Mouse (Mus musculus) lung, postnatal 0 days (tissue): ENCODE results near the gene Bpifb1.

Source experiments
- CTCF ChIP-seq: IDR thresholded peaks from 2 replicates; pipeline ENCODE4 v1.5.1; 2016; ENCODE audit warnings: antibody characterized with exemption, mild to moderate bottlenecking
- EP300 ChIP-seq: IDR thresholded peaks from 2 replicates; pipeline ENCODE4 v1.6.1; 2016; ENCODE audit warnings: antibody characterized with exemption, mild to moderate bottlenecking, control low read depth

DNA sequence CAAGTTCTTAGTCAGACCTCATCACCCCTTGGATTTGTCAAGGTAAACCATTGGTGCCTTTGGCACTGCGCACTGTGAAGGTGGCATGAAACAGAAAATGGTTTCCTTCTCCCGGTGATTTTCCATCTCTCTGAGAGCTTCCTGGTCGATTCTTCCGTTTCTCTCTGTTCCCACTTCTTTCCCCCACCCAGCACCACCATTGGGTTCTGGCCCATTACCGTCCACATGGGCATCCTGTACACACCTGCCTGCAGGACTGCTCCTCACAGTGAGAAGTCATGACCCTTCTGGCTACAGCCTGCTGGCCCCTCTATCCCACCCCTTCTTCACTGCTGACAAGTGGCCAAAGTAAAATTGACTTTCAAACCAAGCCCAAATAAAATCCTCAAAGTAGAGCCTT, 54.7 kb downstream of the Bpifb1 start:
- TF ChIP-seq CTCF (no peak), EP300 (no peak)
